Mouse (Mus musculus): ENCODE data around the gene Gpr84.

DNA sequence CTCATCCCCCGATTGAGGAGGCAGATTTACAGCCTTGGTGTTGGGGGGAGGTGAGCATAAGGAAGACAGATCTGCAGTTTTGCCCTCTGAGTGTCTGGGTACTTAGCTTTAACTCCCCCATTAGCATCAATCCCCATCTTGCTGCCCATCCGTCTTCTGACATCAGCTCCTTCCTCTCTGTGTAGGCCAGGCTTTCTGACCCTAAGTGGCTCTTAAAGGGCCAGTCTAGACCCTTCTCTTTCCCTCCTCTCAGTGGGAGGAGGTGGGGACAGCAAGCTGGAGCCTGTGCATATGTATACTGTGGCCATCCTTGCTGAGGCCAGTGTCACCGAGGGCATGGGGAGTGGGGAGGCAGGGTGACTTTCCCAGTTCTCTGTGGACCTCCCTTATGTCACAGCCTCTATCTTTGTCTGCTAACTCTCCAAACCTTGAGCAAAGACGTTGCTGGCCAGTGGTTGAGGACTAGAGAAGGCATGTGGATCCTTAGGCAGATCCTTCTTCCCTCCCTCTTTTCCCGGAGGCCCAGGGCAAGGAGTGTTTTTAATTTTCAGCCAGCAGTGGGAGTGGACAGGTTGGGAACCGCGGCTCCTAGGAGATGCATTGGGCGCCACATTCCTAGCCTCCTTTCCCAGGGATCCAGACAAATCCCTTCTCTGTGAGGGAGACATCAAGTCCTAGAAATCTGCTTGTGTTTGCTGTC, 6.3 kb downstream of the Gpr84 start:
- TF ChIP-seq E2F4 (IDR thresholded peaks at IDR 0.05; ENCODE audit: insufficient read depth) (no peak), USF1 (IDR thresholded peaks at IDR 0.05; ENCODE audit: low read depth) (no peak), CEBPB (IDR thresholded peaks at IDR 0.05; ENCODE audit: insufficient read depth, poor library complexity, severe bottlenecking) (no peak), MAX (IDR thresholded peaks at IDR 0.05; ENCODE audit: low read depth) (no peak), POLR2A (IDR thresholded peaks at IDR 0.05; ENCODE audit: insufficient read length, low read depth) (no peak), POLR2AphosphoS2 (IDR thresholded peaks at IDR 0.05; ENCODE audit: insufficient read length, low read depth) (no peak), MYOG (IDR thresholded peaks at IDR 0.05; ENCODE audit: control insufficient read depth in 1 of 3, insufficient read depth in 1 of 3, insufficient read length in 2 of 3, low read depth in 2 of 3) (no peak)
